Mouse (Mus musculus) liver, postnatal 0 days (tissue): ENCODE data around the gene Gtf2h1. TPM values are rescaled to one million over a fixed set of nuclear protein-coding genes. Genes with fewer than 3 reads are reported as not detected.
A peak's percentile ranks its signal among the peaks of the same experiment; 100 is the strongest.

Source experiments
- ATAC-seq: fragments of 200-750 bp; cut with Nextera tagmentation; 2 replicates; pipeline ENCODE4 v1.8.0; 2017; ENCODE audit warnings: mild to moderate bottlenecking, moderate library complexity
- DNase-seq: peaks from one replicate; pipeline ENCODE4 v3.0.0-alpha.2; 2016
- H3K27ac ChIP-seq: fragments of 300-500 bp; sonication (generic); 2 replicates; pipeline ENCODE4 v1.5.1; 2014; ENCODE audit warnings: antibody characterized with exemption, moderate library complexity, mild to moderate bottlenecking, low read depth
- H3K27me3 ChIP-seq: fragments of 300-500 bp; sonication (generic); 2 replicates; pipeline ENCODE4 v1.6.1; 2014; ENCODE audit warnings: low read length, control low read depth, mixed read lengths; ENCODE audit not compliant: insufficient read depth
- H3K36me3 ChIP-seq: fragments of 300-500 bp; sonication (generic); replicated peaks from 2 replicates; pipeline ENCODE4 v1.6.1; 2014; ENCODE audit warnings: mild to moderate bottlenecking, control low read depth, low read length, moderate library complexity, mixed read lengths; ENCODE audit not compliant: insufficient read depth
- H3K4me1 ChIP-seq: fragments of 300-500 bp; sonication (generic); 2 replicates; pipeline ENCODE4 v1.6.1; 2014; ENCODE audit warnings: antibody characterized with exemption, mild to moderate bottlenecking, control low read depth; ENCODE audit not compliant: insufficient read depth
- H3K4me2 ChIP-seq: fragments of 300-500 bp; sonication (generic); 2 replicates; pipeline ENCODE4 v1.6.1; 2014; ENCODE audit warnings: low read depth, mild to moderate bottlenecking, low read length, moderate library complexity, mixed read lengths
- H3K4me3 ChIP-seq: fragments of 300-500 bp; sonication (generic); 2 replicates; pipeline ENCODE4 v1.5.1; 2014; ENCODE audit warnings: low read depth, low read length
- H3K9ac ChIP-seq: fragments of 300-500 bp; sonication (generic); replicated peaks from 2 replicates; pipeline ENCODE4 v1.6.1; 2014; ENCODE audit warnings: mild to moderate bottlenecking, moderate library complexity
- H3K9me3 ChIP-seq: fragments of 300-500 bp; sonication (generic); 2 replicates; pipeline ENCODE4 v1.6.1; 2016; ENCODE audit warnings: mild to moderate bottlenecking, control low read depth, low read length, mixed read lengths
- CTCF ChIP-seq: sonication (generic); IDR thresholded peaks from 2 replicates; pipeline ENCODE4 v1.5.1; 2016; ENCODE audit warnings: antibody characterized with exemption, low read depth
- EP300 ChIP-seq: IDR thresholded peaks from 2 replicates; pipeline ENCODE4 v1.6.1; 2016; ENCODE audit warnings: antibody characterized with exemption, low read depth, mild to moderate bottlenecking
- WGBS: fragments of 180-500 bp; shearing (Covaris S2); extraction: QIAGEN DNeasy Blood & Tissue Kit; methylation state at CpG from one replicate; pipeline ENCODE4 v1.1.7; 2014; ENCODE audit not compliant: insufficient replicate concordance; 5-methylcytosine and 5-hydroxymethylcytosine counted together
- polyA plus RNA-seq: library from polyadenylated mRNA; unstranded; fragments of >200 nt; fragmentation: Nextera tagmentation; extraction: Ambion mirVana; gene quantifications from 2 replicates; pipeline ENCODE4 v1.2.1, GENCODE M21; 2015

The Gtf2h1 gene
- polyA plus RNA-seq, 1 experiment from 2014 or later: 18.8 TPM

- H3K9me3 ChIP-seq: no peaks in the 10 kb centered on the region
- DNase-seq: no peak
- no peak for TF ChIP-seq CTCF
- no peak for TF ChIP-seq EP300
- no peak overlapping the region for H3K4me3 ChIP-seq
- H3K4me1 ChIP-seq: no peaks in the 10 kb centered on the region
- ATAC-seq: no peak
- H3K9ac ChIP-seq: no peak overlapping the region
- no peaks in the 10 kb centered on the region for H3K27me3 ChIP-seq
- peaks cover 47% of the 10 kb centered on the region for H3K36me3 ChIP-seq
- no peak overlapping the region for H3K4me2 ChIP-seq
- H3K27ac ChIP-seq: no peak overlapping the region
- 85% methylated on average over 8 of the region's 8 CpGs for WGBS
Measured at GRCm38 (mm10) chr7:46764672-46765071, 31.2 kb upstream of the Gtf2h1 start.

GRCm38 (mm10) chr7:46767371-46767770 is 28.5 kb upstream of the Gtf2h1 start:
- Histone ChIP-seq H3K27ac (no peak overlapping the region), H3K4me1 (no peaks in the 10 kb centered on the region), H3K36me3 (peaks cover 44% of the 10 kb centered on the region), H3K9ac (no peak overlapping the region), H3K9me3 (no peaks in the 10 kb centered on the region), H3K27me3 (no peaks in the 10 kb centered on the region), H3K4me3 (no peak overlapping the region), H3K4me2 (no peak overlapping the region)
- TF ChIP-seq CTCF: no peak
- no peak for TF ChIP-seq EP300
- ATAC-seq (no peak), DNase-seq (no peak)

DNA sequence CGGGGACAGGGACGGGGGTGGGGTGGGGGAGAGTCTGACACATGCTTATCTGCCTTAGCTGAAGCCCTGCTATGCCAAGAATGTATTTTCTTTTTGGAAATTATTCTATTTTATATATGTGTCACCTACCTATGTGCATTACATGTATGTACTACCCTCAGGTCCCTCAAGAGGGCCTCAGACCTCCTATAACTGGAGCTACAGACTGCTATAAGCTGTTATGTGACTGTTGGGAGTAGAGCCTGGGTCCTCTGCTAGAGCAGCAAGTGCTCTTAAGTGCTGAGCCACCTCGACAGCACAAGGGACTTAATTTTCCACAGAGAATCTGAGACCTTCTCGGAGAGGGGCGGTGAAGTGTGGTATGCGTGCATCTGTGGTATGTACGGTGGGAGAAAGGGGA is 27.5 kb upstream of the Gtf2h1 start:
- no peaks in the 10 kb centered on the region for H3K27me3 ChIP-seq
- ATAC-seq: no peak

DNA sequence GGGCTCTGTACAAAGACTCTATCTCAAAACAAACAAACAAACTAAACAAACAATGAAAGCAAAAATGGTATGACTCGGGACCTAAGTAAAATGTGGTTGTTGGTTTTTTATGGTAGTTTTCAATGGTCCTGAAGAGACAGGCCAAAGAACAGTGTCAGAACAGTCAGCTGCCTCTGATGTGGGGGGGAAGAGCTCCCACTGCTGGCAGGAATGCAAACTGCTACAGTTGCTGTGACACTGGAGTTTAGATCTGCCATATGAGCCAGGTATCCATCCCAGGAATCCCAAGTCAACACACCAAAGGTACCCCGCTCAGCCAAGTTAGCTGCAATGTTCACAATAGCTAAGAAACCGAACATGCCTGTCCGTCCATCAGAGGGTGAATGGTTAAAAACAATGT is 25.2 kb upstream of the Gtf2h1 start:
- Histone ChIP-seq H3K9ac (no peak overlapping the region), H3K27me3 (no peaks in the 10 kb centered on the region), H3K9me3 (no peaks in the 10 kb centered on the region), H3K27ac (no peak overlapping the region), H3K4me2 (no peak overlapping the region), H3K4me3 (no peak overlapping the region), H3K36me3 (peaks cover 42% of the 10 kb centered on the region), H3K4me1 (no peaks in the 10 kb centered on the region)
- ATAC-seq: peak; percentile 44; the same call in 1 of the 2 replicates
- DNase-seq: peak; percentile 79
- WGBS: 50% methylated on average over 4 of the region's 4 CpGs
- TF ChIP-seq CTCF (peak; percentile 97), EP300 (no peak)

More for the DNA sequence above, 27.5 kb upstream of the Gtf2h1 start:
- 84% methylated on average over 7 of the region's 7 CpGs for WGBS
- H3K36me3 ChIP-seq: peaks cover 43% of the 10 kb centered on the region
- H3K4me3 ChIP-seq: no peak overlapping the region
- H3K9me3 ChIP-seq: no peaks in the 10 kb centered on the region
- H3K4me1 ChIP-seq: no peaks in the 10 kb centered on the region
- TF ChIP-seq CTCF (no peak), EP300 (no peak)
- DNase-seq: no peak
- H3K4me2 ChIP-seq: no peak overlapping the region
- no peak overlapping the region for H3K27ac ChIP-seq
- H3K9ac ChIP-seq: no peak overlapping the region

- TF ChIP-seq EP300: no peak
- ATAC-seq: no peak
- Histone ChIP-seq H3K9ac (no peak overlapping the region), H3K4me1 (peaks cover 3% of the 10 kb centered on the region; the same call in 1 of the 2 replicates), H3K27me3 (no peaks in the 10 kb centered on the region), H3K4me3 (no peak overlapping the region), H3K9me3 (no peaks in the 10 kb centered on the region), H3K27ac (no peak overlapping the region), H3K36me3 (peaks cover 33% of the 10 kb centered on the region), H3K4me2 (no peak overlapping the region)
- 70% methylated on average over 5 of the region's 5 CpGs for WGBS
- DNase-seq: no peak
Measured at GRCm38 (mm10) chr7:46789177-46789849, 6.6 kb upstream of the Gtf2h1 start.

DNA sequence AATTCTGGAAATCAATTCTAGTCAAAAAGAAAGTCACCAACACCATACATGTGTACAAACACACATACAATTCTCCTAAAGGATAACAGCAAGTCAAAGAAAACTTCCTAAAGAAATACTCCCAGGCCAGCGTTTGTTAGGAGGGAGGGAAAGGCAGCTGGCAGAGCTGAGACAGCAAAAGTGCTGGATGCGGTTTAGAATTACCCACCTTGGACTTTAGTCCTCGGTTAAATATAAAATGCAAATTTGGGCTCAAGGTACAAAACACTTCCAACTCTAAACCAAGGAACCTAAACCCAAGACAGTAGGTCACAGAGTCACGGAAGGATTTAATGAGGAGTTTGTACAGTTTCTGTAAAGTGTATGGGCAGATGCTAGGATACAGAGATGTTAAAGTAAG is 2.0 kb upstream of the Gtf2h1 start:
- Histone ChIP-seq H3K27ac (no peak overlapping the region), H3K4me3 (no peak overlapping the region), H3K9me3 (no peaks in the 10 kb centered on the region), H3K9ac (no peak overlapping the region), H3K4me1 (peaks cover 22% of the 10 kb centered on the region), H3K4me2 (no peak overlapping the region), H3K36me3 (peaks cover 3% of the 10 kb centered on the region), H3K27me3 (no peaks in the 10 kb centered on the region)
- DNase-seq (no peak), ATAC-seq (no peak)
- no peak for TF ChIP-seq EP300
- TF ChIP-seq CTCF: no peak
- 70% methylated on average over 4 of the region's 4 CpGs for WGBS
